Mouse (Mus musculus) lung, embryonic 14.5 days (tissue): ENCODE results near the gene Ntmt1. TPM values are rescaled to one million over a fixed set of nuclear protein-coding genes. Genes with fewer than 3 reads are reported as not detected.

Experiments
- ATAC-seq: fragments of 200-750 bp; cut with Nextera tagmentation; 2 replicates; pipeline ENCODE4 v1.8.0; 2017; ENCODE audit warnings: mild to moderate bottlenecking, moderate TSS enrichment, moderate library complexity; ENCODE audit not compliant: insufficient read depth
- DNase-seq: peaks from one replicate; pipeline ENCODE4 v3.0.0-alpha.2; 2015
- H3K27ac ChIP-seq: fragments of 300-500 bp; sonication (generic); 2 replicates; pipeline ENCODE4 v1.5.1; 2014; ENCODE audit warnings: low read depth, mild to moderate bottlenecking, moderate library complexity
- H3K27me3 ChIP-seq: fragments of 300-500 bp; sonication (generic); 2 replicates; pipeline ENCODE4 v1.6.1; 2014; ENCODE audit warnings: low read length, control low read depth; ENCODE audit not compliant: insufficient read depth
- H3K36me3 ChIP-seq: fragments of 300-500 bp; sonication (generic); 2 replicates; pipeline ENCODE4 v1.6.1; 2014; ENCODE audit warnings: control low read depth; ENCODE audit not compliant: insufficient read depth
- H3K4me1 ChIP-seq: fragments of 300-500 bp; sonication (generic); 2 replicates; pipeline ENCODE4 v1.6.1; 2014; ENCODE audit warnings: antibody characterized with exemption, control low read depth; ENCODE audit not compliant: insufficient read depth
- H3K4me2 ChIP-seq: fragments of 300-500 bp; sonication (generic); 2 replicates; pipeline ENCODE4 v1.6.1; 2014; ENCODE audit warnings: mild to moderate bottlenecking
- H3K4me3 ChIP-seq: fragments of 300-500 bp; sonication (generic); 2 replicates; pipeline ENCODE4 v1.5.1; 2014; ENCODE audit warnings: low read depth, low read length
- H3K9ac ChIP-seq: fragments of 300-500 bp; sonication (generic); 2 replicates; pipeline ENCODE4 v1.6.1; 2014
- H3K9me3 ChIP-seq: fragments of 300-500 bp; sonication (generic); 2 replicates; pipeline ENCODE4 v1.6.1; 2016; ENCODE audit warnings: low read depth, low read length, control low read depth
- CTCF ChIP-seq: IDR thresholded peaks from 2 replicates; pipeline ENCODE4 v1.5.1; 2016; ENCODE audit warnings: antibody characterized with exemption, low read depth
- WGBS: fragments of 180-500 bp; shearing (Covaris S2); extraction: QIAGEN DNeasy Blood & Tissue Kit; methylation state at CpG from one replicate; pipeline ENCODE4 v1.1.7; 2014; 5-methylcytosine and 5-hydroxymethylcytosine counted together
- polyA plus RNA-seq: library from polyadenylated mRNA; unstranded; fragments of >200 nt; fragmentation: Nextera tagmentation; extraction: Ambion mirVana; gene quantifications from 2 replicates; pipeline ENCODE4 v1.2.1, GENCODE M21; 2014

Gene Ntmt1
- polyA plus RNA-seq, 1 experiment from 2014 or later = 96.0 TPM

DNA sequence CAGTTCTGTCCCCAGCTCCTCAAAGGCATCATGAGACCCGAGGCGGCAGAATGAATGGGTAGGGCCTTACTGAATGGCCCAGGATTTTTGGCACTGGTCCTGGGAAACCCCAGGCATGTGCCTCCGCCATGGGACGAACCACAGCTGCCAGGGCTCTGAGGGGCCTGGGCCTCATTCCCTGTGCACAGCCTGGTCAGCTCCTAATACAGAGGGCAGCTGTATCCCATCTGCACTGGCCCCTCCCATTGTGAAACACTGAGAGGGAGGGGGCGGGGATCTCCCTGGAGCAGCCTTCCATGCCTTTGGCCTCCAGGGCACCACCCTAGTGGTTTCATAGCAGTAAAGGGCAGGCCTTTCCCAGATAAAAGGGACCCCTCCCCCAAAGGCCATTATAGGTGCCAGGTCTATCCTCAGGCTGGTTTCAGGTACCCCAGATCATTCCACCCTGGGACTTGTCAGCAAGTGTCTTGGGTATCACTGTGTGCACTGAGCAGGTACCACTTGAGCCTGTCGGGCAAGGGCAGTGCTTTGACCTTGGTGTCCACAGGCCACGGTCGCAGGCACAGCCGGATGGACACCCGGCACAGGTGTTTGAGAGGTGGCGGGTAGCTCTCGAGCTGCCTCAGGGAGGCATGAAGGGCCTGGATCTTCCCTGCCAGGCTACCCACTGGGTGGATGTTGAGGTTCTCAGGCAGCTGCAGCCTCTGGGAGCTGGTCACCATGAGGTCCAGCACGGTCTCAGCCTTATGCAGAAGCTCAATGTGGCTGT lies 15.9 kb downstream of the Ntmt1 start:
- DNase-seq (peak; percentile 95), ATAC-seq (peak; percentile 89)
- peaks cover 75% of the 10 kb centered on the region for H3K36me3 ChIP-seq
- H3K4me1 ChIP-seq = peaks cover 12% of the 10 kb centered on the region
- peak overlapping the region; percentile 65; the same call in 1 of the 2 replicates for H3K27ac ChIP-seq
- H3K27me3 ChIP-seq = no peaks in the 10 kb centered on the region
- no peak overlapping the region for H3K9ac ChIP-seq
- H3K4me2 ChIP-seq = no peak overlapping the region
- no peak for TF ChIP-seq CTCF
- no peak overlapping the region for H3K4me3 ChIP-seq
- WGBS = 59% methylated on average over 13 of the region's 13 CpGs
- no peaks in the 10 kb centered on the region for H3K9me3 ChIP-seq

DNA sequence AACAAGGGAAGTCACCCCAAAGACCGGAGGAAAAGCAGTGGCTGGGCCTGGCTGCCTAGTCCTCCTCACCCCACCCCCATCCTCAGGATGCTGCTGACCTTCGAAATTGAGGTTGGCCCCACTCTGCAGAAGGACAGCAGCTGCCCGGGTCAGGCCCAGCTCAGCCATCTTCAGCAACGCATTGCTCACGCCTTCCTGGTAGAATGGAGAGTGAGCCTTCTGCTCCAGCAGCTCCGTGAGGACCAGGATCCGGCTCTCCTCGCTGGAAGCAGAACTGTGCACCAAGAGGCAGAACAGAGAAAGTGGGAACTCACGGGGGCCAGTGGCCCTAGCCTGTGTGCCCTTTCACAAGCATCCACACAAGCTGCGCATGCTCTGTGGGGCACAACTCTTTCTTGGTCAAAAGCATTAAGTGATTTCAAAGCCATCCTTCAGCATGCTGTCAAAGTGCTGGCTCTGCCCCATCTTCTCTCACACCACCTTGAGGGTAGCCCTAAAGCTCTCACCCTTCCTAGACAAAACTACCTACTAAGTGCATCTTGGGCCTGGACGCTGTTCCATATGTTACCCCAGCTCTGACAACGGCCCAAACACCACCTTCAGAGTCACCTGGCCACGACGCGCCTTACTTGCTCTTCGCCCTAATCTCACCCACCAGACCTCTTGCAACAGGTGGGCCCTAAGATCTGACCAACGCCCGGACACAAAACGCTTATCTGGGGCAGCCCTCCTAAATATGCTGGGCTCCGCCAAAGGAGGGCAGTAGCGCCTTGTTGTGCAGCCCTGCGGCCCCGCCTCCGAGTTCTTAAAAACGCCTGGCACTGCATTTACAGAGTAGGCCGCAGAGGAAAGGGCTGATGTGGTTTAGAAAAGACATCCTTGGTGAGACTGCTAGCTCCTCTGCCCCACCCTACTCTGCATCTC lies 19.5 kb downstream of the Ntmt1 start:
- Histone ChIP-seq H3K9me3 (no peaks in the 10 kb centered on the region), H3K27me3 (no peaks in the 10 kb centered on the region), H3K4me1 (peaks cover 12% of the 10 kb centered on the region), H3K9ac (peak overlapping the region; percentile 88), H3K4me3 (peak overlapping the region; percentile 95), H3K4me2 (peak overlapping the region; percentile 90), H3K27ac (peak overlapping the region; percentile 73), H3K36me3 (peaks cover 46% of the 10 kb centered on the region)
- 29% methylated on average over 26 of the region's 26 CpGs for WGBS
- peak; percentile 50 for TF ChIP-seq CTCF
- ATAC-seq = no peak
- DNase-seq = peak; percentile 79

DNA sequence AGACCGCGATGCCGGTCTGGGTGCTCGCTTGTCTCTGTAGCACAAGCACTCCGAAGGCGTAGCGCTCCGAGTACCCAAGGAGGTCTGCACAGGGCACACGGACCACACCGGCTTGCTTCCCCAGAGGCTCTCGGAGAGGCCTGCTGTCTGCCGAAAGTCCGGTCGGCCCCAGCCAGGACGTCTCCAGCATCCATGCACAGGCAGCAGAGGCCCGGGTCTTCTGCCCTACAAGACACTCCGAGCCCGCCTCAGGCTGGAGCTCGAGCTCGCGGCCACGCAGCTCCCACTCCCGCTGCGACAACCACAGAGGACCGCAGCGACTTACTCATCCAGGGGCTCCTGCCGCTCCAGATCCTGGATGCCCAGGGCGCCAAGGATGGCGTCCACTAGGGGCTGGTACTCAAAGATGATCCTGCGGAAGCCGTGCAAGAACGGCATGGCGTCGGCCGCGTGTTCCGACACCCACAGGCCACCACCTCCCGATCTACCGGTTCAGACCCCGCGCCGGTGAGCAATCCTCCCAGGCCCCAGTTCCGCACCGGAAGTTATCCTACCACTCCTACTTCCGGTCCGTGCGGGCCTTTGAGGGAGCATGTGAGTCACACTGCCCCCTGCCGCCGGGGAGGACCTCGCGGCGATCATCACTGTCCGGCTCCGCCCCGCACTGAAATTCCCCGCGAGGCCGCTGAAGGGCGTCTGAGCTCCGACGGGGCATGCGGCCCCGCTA lies 20.3 kb downstream of the Ntmt1 start:
- Histone ChIP-seq H3K36me3 (peaks cover 38% of the 10 kb centered on the region), H3K4me3 (peak overlapping the region; percentile 95), H3K9ac (peak overlapping the region; percentile 88), H3K9me3 (no peaks in the 10 kb centered on the region), H3K27ac (peak overlapping the region; percentile 73), H3K27me3 (no peaks in the 10 kb centered on the region), H3K4me2 (peak overlapping the region; percentile 90), H3K4me1 (peaks cover 8% of the 10 kb centered on the region)
- peak; percentile 97 for TF ChIP-seq CTCF
- ATAC-seq = peak; percentile 75
- peak; percentile 97 for DNase-seq
- WGBS = under 1% methylated on average over 63 of the region's 63 CpGs

DNA sequence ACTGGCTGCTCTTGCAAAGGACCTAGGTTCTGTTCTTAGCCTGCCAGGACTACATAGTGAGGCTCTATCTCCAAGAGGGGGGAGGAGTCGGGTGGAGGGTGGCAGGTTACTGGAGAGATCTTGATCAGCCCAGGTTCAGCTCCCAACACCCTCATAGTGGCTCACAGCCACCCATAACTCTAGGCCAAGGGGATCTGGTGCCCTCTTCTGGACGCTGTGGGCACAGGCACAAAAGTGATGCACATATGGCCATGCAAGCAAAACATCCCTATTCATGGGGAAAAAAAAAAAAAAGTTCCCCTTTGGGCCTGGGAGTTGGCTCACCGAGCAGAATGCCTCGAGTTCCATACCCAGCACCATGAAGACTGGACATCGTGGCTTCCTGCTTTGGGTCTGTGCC lies 21.7 kb downstream of the Ntmt1 start:
- no peak overlapping the region for H3K27ac ChIP-seq
- peaks cover 8% of the 10 kb centered on the region; the same call in 1 of the 2 replicates for H3K4me1 ChIP-seq
- H3K4me2 ChIP-seq = no peak overlapping the region
- H3K27me3 ChIP-seq = no peaks in the 10 kb centered on the region
- 45% methylated on average over 5 of the region's 5 CpGs for WGBS
- H3K4me3 ChIP-seq = no peak overlapping the region
- ATAC-seq (no peak), DNase-seq (peak; percentile 64)
- no peaks in the 10 kb centered on the region for H3K9me3 ChIP-seq
- no peak overlapping the region for H3K9ac ChIP-seq
- peaks cover 24% of the 10 kb centered on the region for H3K36me3 ChIP-seq
- peak; percentile 67 for TF ChIP-seq CTCF

DNA sequence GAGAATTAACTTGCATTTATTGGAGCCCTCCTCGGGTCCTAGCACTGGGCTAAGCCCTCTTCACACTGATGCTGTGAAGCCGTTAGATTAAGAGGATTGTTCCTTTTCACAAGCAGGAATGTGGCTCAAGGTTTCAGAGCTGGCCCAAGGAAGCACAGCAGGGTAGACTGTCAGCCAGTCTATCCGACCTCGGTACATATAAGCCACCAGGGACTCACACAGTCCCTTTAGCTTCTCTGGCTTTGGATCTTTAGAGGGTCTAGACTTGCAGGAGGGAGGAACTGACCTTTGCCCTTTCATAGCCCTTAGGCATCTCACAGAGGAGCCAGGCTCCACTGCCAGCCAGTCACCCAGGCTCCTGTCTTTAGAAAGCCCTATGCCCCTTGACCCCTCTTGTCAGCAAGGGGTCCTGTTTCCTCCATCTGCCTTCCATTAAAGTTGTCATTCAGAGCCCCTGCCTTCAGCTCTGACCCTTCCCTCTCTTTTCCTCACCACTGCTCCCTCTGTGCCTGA lies 22.7 kb downstream of the Ntmt1 start, which contains the start of gene Asb6:
Gene Asb6, minus strand, starts transcription at position 51 of the 513 bp plus-strand sequence.
- peaks cover 13% of the 10 kb centered on the region for H3K36me3 ChIP-seq
- H3K9me3 ChIP-seq = no peaks in the 10 kb centered on the region
- no peak within 1 kb of the TSS for H3K4me3 ChIP-seq
- H3K27ac ChIP-seq = no peak within 1 kb of the TSS
- peaks cover 8% of the 10 kb centered on the region; the same call in 1 of the 2 replicates for H3K4me1 ChIP-seq
- no peak for TF ChIP-seq CTCF
- H3K27me3 ChIP-seq = no peaks in the 10 kb centered on the region
- DNase-seq = no peak
- ATAC-seq = no peak
- H3K9ac ChIP-seq = no peak within 1 kb of the TSS
- no peak within 1 kb of the TSS for H3K4me2 ChIP-seq
- 30% methylated on average over 4 of the region's 4 CpGs for WGBS

DNA sequence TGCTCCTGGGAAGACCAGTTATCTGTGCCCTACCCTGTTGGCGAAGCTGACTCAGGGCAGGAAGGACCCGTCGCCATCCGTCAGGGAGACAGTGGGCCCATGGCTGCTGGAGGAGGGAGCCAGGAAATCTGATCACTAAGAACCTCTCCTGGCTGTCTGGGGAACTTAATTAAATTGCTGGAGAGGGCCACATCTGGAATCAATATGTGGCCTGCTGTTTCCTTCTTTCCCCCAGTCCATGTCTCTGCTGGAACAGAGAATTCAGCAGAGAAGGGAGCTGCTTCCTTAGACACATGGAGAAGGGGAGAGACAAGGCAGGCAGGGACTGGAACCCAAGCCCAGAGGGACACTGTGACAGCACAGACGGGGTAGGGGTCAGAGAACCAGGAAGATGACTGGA lies 26.0 kb downstream of the Ntmt1 start:
- DNase-seq (no peak), ATAC-seq (no peak)
- Histone ChIP-seq H3K4me1 (no peaks in the 10 kb centered on the region; the same call in 1 of the 2 replicates), H3K36me3 (no peaks in the 10 kb centered on the region), H3K4me3 (no peak overlapping the region), H3K4me2 (no peak overlapping the region), H3K27ac (no peak overlapping the region), H3K27me3 (no peaks in the 10 kb centered on the region), H3K9me3 (no peaks in the 10 kb centered on the region), H3K9ac (no peak overlapping the region)
- WGBS = 38% methylated on average over 5 of the region's 5 CpGs
- no peak for TF ChIP-seq CTCF
